Mouse (Mus musculus): ENCODE measurements around the gene Rnf157.

- TF ChIP-seq POLR2A (IDR thresholded peaks at IDR 0.05; ENCODE audit: low read depth, low read length) (no peak), CTCF (IDR thresholded peaks at IDR 0.05; ENCODE audit: borderline replicate concordance, insufficient read depth, low read length) (no peak)
These were observed 82.7 kb downstream of the Rnf157 start for GRCm38 (mm10) chr11:116330211-116330518.
